Mouse (Mus musculus) adrenal gland, adult 2 months (tissue): ENCODE results near the gene Rtn4rl1. TPM values are rescaled to one million over a fixed set of nuclear protein-coding genes. Genes with fewer than 3 reads are reported as not detected.
"Not testable (repeated sequence)": the region's sequence is repeated elsewhere in the genome, so short reads cannot be mapped to it uniquely, and the experiment has no call there.

Experiments used
- DNase-seq: peaks from one replicate; pipeline ENCODE4 v3.0.0; 2021
- polyA plus RNA-seq: library from polyadenylated mRNA; depleted of rRNA; stranded (reverse); fragments of >200 nt; gene quantifications from 2 replicates; pipeline ENCODE4 v1.2.3, GENCODE M21; 2012
- total RNA-seq, 2 experiments: library from RNA; stranded (reverse); gene quantifications; 2 replicates each; pipeline ENCODE4 v1.2.3; 2021

Gene Rtn4rl1
- total and polyA plus RNA-seq, 3 experiments = 29.2 to 58.9 (median 48.1) TPM

DNA sequence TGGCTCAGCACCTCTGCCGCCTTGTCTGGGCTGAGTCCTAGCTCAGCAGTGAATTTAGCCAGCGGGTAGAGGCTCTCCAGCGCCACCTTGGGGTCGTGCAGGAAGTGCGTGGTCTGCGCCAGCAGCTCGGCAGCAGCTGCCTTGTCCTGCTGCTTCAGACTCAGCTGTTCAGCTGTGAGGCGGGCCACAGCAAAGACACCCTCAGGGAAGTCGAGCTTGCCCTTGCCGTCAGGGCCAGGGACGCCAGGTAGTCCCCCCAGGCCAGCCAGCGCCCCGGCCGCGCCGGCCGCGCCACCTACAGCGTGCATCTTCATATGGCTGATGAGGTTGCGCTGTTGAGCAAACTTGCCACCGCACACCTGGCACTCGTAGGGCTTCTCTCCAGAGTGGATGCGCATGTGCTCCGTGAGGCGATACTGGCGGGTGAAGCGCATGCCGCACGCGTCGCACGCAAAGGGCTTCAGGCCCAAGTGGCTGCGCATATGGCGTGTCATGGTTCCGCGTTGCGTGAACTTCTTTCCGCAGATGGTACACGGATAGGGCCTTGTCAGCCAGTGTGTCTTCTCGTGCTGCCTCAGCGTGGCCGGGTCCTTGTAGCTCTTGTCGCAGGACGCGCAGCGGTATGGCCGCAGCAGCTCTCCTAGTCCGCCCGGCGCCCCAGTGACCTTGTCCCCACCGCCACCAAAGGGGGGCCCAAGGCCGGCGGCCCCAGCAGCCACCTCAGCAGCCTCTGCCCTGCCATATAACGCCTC is 28.0 kb upstream of the Rtn4rl1 start:
- DNase-seq = peak; percentile 89

DNA sequence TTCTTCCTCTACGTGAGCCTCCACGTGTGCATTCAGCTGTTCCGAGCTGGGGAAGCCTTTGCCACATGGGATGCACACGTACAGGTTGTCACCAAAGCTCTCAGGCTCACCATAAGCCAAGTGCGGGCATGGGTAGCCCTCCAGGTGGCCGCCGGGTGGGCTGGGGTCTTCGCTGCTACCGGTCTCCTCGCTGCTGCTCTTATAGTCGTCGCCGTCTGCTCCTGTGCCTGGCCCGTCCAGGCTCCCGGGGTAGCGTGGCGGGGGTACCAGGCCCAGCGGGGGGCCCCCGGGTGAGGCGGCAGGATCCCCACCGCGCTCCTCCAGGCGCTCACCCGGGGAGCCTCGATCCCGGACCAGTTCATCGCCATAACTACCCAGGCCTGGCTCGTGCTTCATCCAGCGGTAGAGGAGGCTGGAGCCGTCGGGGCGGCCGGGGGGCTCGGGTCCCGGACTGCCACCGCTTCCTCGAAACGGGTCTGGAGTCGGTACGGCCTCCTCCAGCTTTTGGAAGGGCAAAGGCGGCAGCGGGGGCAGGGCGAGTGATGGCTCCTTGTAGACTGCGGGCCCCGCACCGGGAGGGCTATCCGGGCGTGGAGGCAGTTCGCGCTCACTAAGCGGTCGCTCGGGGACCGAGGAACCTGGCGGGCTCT is 27.3 kb upstream of the Rtn4rl1 start:
- peak; percentile 45 for DNase-seq

DNA sequence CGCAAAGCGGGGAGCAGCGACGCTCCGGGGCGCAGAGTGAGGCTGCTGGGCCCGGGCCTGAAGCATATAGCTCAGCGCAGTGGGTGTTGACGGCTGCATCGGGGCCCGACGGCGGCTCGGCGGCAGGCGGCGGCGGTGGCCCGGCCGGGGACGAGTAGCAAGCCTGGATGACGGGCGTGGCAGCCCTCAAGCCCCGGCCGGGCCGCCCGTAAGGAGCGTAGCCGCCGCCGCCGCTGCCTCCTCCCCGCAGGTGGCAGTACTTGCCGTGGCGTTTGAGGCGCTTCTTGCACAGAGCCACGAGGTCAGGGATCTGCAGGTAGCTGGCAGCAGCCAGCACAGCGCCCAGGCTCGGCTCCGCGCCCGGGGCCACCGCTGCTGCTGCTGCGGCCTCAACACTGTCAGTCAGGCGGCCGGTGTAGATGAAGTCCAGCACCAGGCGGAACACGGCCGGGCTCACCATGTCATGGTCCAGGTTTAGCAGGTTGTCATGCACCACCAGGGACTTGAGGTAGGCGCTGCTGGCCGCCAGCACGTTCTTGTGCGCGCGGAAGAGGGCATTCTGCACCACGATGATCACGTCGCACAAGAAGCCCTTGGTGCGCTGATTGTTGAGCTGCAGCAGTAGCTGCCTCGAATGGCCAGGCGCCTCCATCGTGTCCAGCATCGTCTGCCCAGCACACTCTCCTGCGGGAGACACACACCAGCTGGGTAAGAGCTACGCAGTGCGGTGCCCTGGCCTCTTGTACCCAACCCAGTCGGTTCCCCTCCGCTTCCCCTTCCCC is 26.5 kb upstream of the Rtn4rl1 start:
- peak; percentile 55 for DNase-seq

DNA sequence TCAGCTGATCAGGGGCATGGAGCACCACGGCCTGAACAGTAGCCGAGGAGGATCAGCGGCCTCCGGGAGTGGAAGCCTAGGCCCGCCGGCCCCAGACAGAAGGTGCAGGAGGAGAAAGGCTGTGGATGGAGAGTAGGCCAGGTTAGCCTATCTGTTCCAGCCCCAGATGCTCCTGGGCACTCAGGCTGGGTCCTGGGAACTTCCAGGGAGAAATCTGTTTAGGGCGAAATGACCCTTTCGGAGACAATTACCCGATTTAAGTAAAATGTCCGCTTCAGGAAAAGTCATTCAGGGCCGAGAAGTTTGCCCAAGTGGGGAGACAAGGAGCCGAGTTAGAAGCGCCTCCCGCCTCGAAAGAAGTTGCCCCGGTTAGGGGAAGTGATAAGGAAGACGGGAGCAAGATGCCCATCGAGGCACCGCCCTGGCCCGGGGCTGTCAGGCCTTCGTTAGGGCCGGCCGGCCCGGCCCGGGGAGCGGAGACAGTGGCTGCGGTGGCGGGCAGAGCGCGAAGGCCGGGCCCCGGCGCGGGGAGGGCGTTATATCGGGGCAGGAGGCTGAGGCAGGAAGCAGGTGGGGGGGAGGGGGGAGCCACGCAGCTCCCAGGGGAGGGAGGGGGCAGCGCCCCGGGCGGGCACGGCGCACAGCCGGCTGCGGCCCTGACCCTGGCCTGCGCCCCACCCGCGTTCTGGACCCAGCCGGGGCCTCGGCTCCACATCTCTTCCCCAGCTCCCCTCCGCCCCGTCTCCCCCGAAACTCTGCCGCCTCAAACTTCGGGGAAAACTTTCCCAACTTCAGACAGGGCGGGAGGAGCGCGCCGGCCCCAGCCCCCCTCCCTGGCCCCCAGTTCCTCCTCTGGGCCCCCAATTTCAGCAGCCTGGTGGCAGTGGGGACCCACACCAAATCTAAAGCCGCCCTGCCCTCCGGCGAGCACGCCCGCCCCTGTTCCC is 25.7 kb upstream of the Rtn4rl1 start:
- peak; percentile 56 for DNase-seq

DNA sequence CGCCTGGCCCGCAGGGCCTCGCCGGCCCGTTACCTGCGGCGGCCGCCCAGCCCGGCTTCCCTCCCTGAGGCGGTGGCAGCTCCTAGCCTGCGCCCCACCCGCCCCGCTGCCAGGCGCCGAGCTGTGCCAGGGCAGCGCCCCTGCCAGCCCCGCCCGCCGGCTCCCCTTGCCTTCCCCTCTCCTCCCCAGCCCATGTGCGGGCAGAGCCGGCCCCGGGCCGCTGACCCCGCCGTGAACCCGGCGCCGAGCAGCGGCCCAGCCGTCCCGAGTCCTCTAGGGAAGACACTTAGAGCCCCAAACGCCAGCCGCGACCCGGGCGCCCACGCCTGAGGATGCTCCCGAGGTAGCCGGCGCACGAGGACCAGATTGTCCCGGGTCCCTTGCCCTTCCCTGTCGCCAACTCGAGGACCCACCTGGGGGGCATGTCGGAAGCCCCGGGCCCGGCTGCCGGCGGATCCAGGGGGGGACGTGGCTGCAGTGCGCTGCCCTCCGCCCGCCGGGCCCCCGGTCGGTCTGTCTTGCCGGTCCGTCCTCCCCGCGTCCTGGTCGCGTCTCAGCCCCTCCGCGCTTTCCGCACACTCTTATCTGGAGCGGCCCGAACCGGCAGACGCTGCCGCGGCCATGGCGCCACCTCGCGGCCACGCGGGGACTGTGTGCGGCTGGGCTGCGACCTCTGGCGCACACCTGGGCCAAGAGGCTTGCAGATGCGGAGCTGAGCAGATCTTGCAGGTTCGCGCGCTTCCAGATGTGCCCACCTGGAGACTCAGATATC is 24.8 kb upstream of the Rtn4rl1 start:
- DNase-seq = peak; percentile 89

DNA sequence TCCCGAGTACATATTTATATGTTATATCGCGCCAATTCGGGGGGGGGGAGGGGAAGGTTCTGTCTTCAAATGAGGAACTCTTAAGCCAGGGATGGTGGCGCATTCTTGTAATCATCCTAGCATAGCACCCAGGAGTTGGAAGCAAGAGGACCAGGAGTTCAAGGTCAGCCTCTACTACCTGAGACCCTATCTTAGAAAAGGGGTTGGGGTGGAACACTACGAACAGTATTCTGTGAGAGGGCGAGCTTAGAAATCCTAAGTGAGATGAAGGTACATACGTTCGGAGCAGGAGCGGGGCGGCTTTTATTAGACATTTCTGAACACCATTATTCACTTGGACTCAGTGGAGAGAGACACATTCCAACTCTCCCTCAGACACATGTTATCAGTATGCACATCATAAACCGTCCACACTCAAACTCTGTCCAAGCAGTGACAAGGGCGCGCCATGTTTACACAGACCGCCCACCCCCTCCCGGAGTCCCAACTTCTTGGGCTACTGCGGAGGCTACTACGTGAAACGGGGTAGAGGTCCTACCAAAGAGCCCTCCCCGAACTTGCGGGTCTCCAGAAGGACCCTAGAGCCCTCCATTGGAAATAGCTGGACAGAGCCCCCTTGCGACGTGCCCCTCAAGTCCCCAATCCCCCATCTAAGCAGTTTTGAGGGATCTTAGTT is 24.0 kb upstream of the Rtn4rl1 start, which contains the start of gene Hic1:
TSS of gene Hic1 (minus strand) at position 115 of the 676 bp plus-strand sequence.
- peak; percentile 44 for DNase-seq

DNA sequence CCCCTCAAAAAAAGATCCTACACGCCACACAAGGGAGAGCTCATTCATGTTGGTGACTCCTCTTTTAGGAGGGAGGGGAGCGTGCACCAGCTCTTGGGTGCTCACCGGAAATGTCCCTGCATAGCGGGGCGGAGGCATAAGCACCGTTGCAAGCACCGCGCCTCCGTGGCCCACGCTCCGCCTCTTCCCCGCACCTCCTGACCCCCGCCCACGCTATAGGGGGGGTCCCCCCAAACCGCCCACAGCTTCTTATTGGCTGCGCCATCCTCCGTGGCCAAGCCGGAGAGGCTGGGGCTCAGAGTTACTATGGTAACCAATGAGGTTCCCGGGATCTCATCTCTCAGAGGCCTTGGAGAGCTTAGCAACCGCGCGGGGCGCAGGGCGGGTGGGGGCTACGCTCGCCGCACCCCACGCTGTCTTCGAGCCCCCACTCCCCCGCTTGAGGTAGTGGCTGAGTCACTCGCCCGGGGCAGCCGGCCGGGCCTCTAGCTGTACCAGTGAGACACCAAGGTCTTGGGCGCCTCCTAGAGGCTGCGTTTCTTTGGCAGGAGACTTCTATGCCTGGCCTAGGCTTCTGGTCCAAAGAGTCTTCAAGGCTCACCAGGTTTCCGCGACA is 23.3 kb upstream of the Rtn4rl1 start:
- DNase-seq = peak; percentile 95

DNA sequence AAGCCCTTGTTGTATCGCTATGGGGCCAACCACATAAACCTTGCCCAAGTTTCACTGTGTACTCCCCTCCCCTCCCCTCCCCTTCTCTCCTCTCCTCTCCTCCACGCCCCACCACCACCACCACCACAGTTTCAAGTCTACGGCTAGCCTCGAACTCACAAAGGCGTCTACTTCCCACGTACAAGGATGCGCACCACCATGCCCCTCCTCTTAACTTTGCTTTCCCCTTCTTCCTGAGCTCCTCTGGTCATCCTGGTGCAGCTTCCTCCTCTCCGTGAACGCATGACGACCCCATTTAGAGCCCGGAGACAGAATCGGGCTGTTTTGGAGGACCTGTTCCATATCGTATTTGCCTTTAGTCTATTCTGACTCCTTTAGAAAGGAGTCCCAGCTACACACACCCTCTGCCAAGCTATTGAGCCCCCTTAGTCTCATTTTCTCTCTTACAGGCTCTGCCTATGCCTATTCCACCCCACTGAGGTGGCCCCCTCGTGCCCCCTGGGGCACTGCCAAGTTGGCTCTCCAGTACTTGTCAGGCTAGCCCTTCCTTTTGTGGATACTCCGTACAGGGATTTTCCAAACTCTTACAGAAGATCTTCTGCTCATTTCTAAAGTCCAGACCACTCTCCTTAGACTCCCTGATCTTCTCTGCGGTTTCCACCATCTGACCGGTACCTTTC is 22.3 kb upstream of the Rtn4rl1 start:
- no peak for DNase-seq

DNA sequence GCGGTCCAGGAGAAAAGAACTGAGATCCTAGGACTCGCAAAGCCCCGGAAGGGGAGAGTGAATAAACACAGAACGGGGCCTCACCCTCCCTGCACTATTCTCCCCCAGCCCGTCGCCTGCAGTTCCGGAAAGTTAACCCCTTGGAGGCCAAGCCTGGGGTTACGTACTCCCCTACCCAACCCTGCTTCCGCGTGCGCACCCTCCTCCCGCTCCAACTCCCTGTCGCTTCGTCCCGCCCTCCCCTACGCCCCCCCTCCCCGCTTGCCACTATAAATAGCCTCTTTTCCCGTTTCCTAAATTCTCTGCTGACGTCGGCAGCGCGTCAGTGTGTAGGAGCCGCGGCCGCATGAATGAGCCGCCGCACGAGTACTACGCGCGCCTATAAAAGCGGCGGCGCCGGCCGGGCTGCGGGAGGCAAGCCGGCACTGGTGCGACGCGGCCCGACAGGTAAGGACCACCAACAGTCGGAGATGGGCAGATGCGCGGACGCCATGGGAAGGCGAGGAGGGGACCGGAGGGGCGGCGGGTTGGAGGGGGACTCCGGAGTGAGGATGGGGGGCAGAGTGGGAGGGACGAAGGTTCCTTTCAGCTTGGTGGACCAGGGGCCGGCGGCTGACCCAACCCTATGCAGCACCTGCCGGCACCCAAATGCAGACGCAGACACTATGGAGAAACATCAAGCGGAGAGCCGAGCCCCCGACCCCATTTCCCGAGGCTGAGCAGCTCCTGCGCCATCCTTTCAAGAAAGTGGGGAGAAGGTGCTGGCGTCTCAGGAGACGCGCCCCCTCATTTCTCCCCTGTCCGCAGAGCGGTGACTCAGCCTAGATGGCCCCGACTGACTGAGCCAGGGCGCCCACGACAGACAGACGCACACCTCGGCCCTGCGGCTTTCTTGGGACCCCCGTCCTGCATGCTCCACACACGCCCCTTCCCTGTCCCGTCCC is 21.2 kb upstream of the Rtn4rl1 start:
- peak; percentile 57 for DNase-seq

DNA sequence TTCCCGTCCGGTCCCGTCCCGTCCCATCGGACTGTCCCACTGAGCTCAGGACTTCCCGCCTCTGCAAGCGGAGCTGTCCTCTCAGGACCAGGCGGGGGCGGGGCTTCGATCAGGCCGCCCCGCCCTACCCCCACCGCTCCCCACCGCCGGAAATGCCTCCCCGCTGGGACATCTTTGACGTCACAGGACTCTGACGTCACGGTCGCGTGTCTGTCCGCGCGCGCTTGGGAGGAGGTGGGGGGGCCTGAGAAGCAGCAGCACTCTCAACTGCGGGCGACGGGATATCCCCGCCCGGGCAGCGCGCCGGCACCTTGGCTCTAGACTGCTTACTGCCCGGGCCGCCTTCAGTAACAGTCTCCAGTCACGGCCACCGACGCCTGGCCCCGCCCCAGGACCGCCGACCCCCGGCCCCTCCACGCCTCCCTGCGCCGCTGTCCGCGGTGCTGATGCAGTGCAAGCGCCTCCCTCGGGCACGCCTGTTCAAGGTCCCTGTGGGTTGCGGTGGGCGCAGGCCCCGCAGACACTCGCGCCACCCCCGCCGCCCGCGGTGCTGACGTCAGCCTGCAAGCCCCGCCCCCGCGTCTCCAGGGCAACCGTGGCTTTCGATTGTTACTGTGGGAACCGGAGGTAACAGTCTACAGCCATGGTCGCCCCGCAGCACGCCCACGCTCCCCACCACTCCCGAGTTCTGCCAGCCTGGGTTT is 20.3 kb upstream of the Rtn4rl1 start:
- DNase-seq = peak; percentile 91

DNA sequence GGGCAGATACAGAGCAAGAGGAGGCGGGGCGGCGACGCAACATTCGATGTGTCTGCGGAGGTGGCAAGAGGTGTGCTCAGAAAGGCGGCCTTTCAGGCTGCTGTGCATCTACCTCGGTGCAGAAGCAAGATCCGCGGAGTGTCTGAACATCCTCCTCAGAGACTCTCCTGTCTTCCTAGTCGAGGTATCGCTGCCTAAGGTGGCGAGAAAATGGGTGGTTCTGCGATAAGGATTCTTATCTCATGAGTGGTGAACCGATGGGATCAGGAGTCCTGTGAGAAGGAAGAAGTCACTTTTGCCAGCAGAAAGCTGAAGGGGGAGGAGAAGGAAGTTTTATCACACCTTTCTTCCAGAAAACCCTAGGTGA is 19.8 kb upstream of the Rtn4rl1 start:
- no peak for DNase-seq

DNA sequence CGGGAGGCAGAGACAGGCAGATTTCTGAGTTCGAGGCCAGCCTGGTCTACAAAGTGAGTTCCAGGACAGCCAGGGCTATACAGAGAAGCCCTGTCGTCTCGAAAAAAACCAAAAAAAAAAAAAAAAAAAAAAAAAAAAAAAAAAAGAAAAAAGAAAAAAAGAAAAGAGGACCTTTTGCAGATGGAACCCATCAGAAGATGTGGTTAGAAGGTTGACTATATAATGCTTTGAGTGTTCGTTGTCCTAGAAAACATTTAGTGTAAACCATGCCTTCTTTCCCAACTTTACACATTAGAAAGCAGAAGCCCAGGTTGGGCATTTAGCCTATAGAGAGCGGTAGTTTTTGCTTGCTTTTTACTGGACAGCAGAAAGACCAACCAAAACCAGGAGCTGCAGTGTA is 19.0 kb upstream of the Rtn4rl1 start:
- DNase-seq = not testable (repeated sequence)

DNA sequence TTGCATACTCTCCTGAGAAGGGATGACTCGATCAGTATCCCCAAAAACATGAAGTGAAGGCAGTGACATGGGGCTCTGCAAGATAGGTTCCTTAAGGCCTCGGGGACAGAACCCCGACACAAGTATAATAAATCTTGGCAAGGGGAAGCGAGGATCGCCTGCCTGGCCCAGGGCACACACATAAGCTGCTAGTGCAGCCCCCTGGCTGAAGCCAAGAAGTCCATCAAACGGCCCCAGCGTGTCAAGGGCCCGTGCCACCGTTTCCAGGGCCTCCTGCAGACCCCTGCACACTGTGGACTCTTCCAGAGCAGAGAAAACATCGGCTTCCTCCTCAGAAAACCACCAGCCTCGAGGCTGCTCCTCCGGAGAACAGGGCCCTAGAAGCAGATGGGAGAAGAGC is 15.6 kb upstream of the Rtn4rl1 start:
- DNase-seq = no peak

DNA sequence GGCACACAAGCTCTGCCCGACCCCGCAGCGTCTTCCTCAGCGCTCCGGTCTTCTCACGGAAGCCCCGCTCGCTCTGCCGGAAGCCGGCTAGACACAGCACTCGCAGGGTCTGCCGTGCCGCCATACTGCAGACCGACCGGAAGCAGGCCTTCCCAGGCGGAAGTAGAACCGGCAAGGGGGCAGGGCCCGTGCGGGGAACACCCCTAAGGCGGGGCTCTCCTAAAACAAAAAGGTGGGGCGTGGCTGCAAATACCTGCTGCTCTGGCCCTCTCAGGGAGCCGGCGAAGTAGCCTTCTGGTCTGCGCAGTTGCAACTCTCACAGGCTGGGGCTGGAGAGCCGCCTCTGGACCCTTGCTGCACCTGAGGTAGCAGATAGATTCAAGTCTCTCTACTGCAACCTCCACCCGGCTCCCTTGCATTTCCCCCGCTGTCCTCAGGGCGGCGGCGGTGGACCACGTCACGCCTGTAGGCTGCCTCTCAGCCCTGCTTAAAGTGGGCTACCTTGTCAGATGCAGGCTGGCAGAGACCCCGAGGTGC is 14.8 kb upstream of the Rtn4rl1 start, which contains the start of gene Ovca2:
TSS of gene Ovca2 (minus strand) at position 164 of the 537 bp plus-strand sequence.
- DNase-seq = peak; percentile 93

DNA sequence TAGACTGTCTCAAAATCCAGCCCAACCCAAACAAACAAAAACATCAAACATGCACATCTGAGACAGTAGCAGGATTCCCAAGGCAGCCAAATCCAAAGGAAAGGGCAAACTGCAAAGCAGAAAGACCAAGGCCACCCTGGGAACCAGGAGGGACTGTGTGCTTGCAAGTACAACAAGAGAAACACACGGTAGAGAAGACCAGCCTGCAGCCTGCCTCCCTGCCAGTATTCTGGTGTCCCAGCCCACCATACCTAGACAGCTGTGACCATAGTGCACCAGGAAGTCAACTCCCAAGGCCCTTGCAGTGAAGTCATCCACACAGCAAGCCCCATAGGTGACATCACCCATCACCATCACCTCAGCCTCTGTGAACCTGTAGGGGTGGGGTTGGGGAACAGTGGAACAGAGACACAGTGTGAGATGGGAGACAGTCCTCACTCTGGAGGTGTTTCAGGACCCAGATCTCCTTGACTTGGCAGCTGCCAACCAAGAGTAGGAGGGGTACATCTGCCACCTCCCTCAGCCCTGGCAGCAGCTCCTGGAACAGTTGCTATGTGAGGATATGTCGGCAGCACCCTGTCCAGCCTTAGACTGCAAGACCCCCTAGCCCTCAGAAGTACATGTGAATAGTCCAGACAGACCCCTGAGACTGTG is 9.5 kb upstream of the Rtn4rl1 start:
- DNase-seq = no peak

DNA sequence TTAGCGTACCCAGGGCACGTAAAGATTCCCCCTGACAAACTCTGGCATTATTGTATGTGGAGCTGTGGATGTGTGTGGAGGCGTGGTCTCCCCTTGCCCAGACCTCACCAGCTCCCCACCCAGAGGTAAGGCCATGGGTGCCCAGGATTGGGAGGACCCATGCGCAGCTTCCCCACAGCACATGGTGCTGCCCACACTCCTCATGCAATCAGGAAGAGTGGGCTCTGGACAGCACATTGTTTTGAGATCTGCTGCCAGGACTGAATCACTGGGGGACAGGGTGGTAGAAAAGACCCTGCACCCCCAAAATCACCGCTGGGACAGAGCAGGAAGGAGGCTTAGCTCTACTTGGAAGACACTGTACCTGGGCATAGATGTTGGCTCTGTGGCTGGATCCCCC is 9.0 kb upstream of the Rtn4rl1 start:
- DNase-seq = no peak
